Mouse (Mus musculus) lung, postnatal 0 days (tissue): ENCODE results near the gene Efcab9. TPM values are rescaled to one million over a fixed set of nuclear protein-coding genes. Genes with fewer than 3 reads are reported as not detected.

Experiments
- ATAC-seq: fragments of 200-750 bp; cut with Nextera tagmentation; 2 replicates; pipeline ENCODE4 v1.8.0; 2017; ENCODE audit warnings: moderate library complexity
- DNase-seq: peaks from one replicate; pipeline ENCODE4 v3.0.0-alpha.2; 2016; ENCODE audit warnings: low spot score
- H3K27ac ChIP-seq: fragments of 300-500 bp; sonication (generic); 2 replicates; pipeline ENCODE4 v1.5.1; 2014; ENCODE audit warnings: antibody characterized with exemption, mild to moderate bottlenecking, low read length, mixed read lengths
- H3K27me3 ChIP-seq: fragments of 300-500 bp; sonication (generic); replicated peaks from 2 replicates; pipeline ENCODE4 v1.6.1; 2014; ENCODE audit warnings: low read length, mixed read lengths; ENCODE audit not compliant: insufficient read depth
- H3K36me3 ChIP-seq: fragments of 300-500 bp; sonication (generic); 2 replicates; pipeline ENCODE4 v1.6.1; 2014; ENCODE audit warnings: low read length, mixed read lengths; ENCODE audit not compliant: insufficient read depth
- H3K4me1 ChIP-seq: fragments of 300-500 bp; sonication (generic); 2 replicates; pipeline ENCODE4 v1.6.1; 2014; ENCODE audit warnings: antibody characterized with exemption, low read depth, low read length, mixed read lengths; ENCODE audit not compliant: insufficient read depth
- H3K4me2 ChIP-seq: fragments of 300-500 bp; sonication (generic); replicated peaks from 2 replicates; pipeline ENCODE4 v1.6.1; 2014; ENCODE audit warnings: low read depth, mild to moderate bottlenecking, low read length, moderate library complexity, mixed read lengths
- H3K4me3 ChIP-seq: fragments of 300-500 bp; sonication (generic); 2 replicates; pipeline ENCODE4 v1.5.1; 2014; ENCODE audit warnings: low read depth, low read length
- H3K9ac ChIP-seq: fragments of 300-500 bp; sonication (generic); replicated peaks from 2 replicates; pipeline ENCODE4 v1.6.1; 2014; ENCODE audit warnings: low read depth, mild to moderate bottlenecking
- H3K9me3 ChIP-seq: fragments of 300-500 bp; sonication (generic); 2 replicates; pipeline ENCODE4 v1.6.1; 2016; ENCODE audit warnings: low read length, mixed read lengths
- CTCF ChIP-seq: IDR thresholded peaks from 2 replicates; pipeline ENCODE4 v1.5.1; 2016; ENCODE audit warnings: antibody characterized with exemption, mild to moderate bottlenecking
- EP300 ChIP-seq: IDR thresholded peaks from 2 replicates; pipeline ENCODE4 v1.6.1; 2016; ENCODE audit warnings: antibody characterized with exemption, mild to moderate bottlenecking, control low read depth
- WGBS: fragments of 180-500 bp; shearing (Covaris S2); extraction: QIAGEN DNeasy Blood & Tissue Kit; methylation state at CpG from one replicate; pipeline ENCODE4 v1.1.7; 2014; 5-methylcytosine and 5-hydroxymethylcytosine counted together
- polyA plus RNA-seq: library from polyadenylated mRNA; unstranded; fragments of >200 nt; fragmentation: Nextera tagmentation; extraction: Ambion mirVana; gene quantifications from 2 replicates; pipeline ENCODE4 v1.2.1, GENCODE M21; 2015

Gene Efcab9
- polyA plus RNA-seq: 0.18 and 0.30 TPM in 2 replicates

DNA sequence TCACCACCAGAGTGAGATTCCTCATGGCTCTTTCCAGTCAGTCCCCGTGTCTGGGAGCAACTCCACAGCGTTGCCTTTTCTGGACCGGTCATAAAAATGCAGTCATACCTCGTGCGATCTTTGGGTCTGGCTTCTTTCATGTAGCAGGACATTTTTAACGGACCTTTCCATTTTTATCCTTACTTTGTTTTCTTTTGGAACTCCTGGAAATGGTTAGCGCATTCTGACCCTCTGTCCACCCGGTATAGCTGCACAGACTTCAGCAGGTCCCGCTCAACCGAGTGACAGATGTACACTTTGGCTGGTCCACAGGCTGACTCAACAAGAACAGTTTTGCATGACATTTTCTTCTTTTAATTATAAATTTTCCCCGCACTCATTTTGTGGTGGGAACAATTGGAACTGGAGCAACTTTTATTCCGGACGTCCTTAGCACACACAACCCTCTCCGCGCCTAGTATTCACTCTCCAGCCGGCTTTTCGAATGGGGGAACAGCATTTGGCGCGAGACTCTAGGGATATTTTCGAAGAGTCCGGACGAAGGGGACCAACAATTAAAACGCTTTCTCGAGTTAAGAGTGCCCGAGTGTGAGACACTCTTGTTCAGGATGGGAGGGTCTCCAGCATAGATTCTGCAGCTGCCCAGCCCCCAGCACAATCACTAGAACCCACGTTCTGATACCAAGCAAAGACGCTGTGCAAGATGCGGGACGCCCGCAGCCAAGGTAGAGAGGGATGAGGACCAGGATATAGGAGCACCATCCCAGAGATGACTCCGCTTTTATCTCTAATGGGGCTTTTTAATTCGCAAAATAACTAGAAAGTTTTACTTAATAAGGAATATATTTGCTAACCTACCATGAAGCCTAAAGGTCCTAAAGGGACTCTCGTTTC lies at the start of gene Efcab9:
TSS of gene Efcab9 (minus strand) at position 211 of the 894 bp plus-strand sequence.
- H3K27ac ChIP-seq: no peak within 1 kb of the TSS
- no peak for ATAC-seq

DNA sequence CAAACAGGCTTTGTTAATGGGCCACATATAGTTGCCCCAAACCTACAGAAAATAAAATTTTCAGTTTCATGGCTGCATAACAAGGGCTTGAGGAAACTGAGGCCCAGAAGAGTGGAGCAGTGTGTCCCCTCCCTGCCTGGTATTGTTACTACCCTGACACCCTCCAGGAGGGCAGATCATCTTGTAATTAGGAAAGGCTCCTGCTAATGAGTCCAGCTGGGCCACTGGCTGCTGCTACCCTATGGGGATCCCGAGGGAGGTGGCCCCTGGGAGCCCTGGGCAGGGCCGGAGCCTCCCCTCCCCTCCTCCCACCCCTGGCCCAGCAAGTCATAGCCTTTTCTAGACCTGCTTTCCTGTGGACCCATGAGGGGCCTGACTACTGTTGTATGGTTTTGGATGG lies 49.1 kb upstream of the Efcab9 start:
- H3K4me1 ChIP-seq: no peaks in the 10 kb centered on the region
- no peak overlapping the region for H3K4me3 ChIP-seq
- no peak for ATAC-seq
- no peak overlapping the region for H3K9ac ChIP-seq
- H3K9me3 ChIP-seq: no peaks in the 10 kb centered on the region
- no peaks in the 10 kb centered on the region for H3K36me3 ChIP-seq
- H3K4me2 ChIP-seq: no peak overlapping the region
- no peak for DNase-seq
- no peak overlapping the region for H3K27ac ChIP-seq
- no peak for TF ChIP-seq EP300
- 76% methylated on average over 2 of the region's 2 CpGs for WGBS
- no peaks in the 10 kb centered on the region for H3K27me3 ChIP-seq

More for the DNA sequence above, at the start of gene Efcab9:
- peak within 1 kb of the TSS; percentile 41; the same call in 1 of the 2 replicates for H3K9ac ChIP-seq
- H3K36me3 ChIP-seq: no peaks in the 10 kb centered on the region
- H3K4me1 ChIP-seq: peaks cover 6% of the 10 kb centered on the region; the same call in 1 of the 2 replicates
- H3K4me2 ChIP-seq: peak within 1 kb of the TSS; percentile 99
- WGBS: 4% methylated on average over 33 of the region's 33 CpGs
- no peak for DNase-seq
- peak within 1 kb of the TSS; percentile 60 for H3K4me3 ChIP-seq
- H3K9me3 ChIP-seq: no peaks in the 10 kb centered on the region
- no peaks in the 10 kb centered on the region for H3K27me3 ChIP-seq
- TF ChIP-seq CTCF (no peak), EP300 (no peak)

DNA sequence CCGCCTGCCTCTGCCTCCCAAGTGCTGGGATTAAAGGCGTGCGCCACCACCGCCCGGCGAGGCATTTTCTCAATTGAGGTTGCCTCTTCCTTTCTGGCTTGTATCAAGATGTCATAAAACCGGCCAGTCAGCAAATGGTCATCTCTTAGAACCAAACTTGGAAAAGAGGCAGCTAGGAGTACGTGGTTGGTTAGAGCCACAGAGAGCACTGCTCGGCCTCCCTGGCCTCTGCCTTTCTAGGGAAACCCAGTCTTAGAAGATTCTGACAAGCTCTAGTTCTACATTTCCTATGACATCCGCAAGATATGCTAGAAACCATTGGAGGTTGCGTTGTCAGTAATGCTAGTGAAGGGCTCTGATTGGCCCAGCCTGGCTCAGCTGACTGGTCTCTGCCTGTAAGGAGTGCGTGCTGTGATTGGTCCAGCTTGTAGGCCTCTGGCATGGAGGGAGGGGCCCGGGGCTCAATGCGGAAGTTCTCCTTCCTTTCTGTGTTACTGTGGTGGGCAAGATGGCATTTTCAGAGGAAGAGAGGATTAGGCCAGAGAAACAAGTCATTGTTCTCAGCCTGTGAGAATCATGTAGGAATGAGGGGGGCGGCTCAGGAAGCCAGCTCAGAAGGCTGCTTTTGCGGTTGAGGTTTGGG lies 48.5 kb upstream of the Efcab9 start:
- no peak for TF ChIP-seq EP300
- no peaks in the 10 kb centered on the region for H3K4me1 ChIP-seq
- no peaks in the 10 kb centered on the region for H3K9me3 ChIP-seq
- H3K27ac ChIP-seq: no peak overlapping the region
- H3K4me2 ChIP-seq: no peak overlapping the region
- WGBS: 83% methylated on average over 16 of the region's 16 CpGs
- H3K27me3 ChIP-seq: no peaks in the 10 kb centered on the region
- H3K9ac ChIP-seq: no peak overlapping the region
- H3K4me3 ChIP-seq: no peak overlapping the region
- H3K36me3 ChIP-seq: no peaks in the 10 kb centered on the region
- DNase-seq: peak; percentile 55
- ATAC-seq: peak; percentile 80

GRCm38 (mm10) chr11:32576760-32577050 lies 44.8 kb upstream of the Efcab9 start:
- Histone ChIP-seq H3K4me3 (no peak overlapping the region), H3K27me3 (no peaks in the 10 kb centered on the region), H3K36me3 (no peaks in the 10 kb centered on the region), H3K9me3 (no peaks in the 10 kb centered on the region), H3K9ac (no peak overlapping the region), H3K27ac (no peak overlapping the region), H3K4me2 (no peak overlapping the region), H3K4me1 (no peaks in the 10 kb centered on the region)
- ATAC-seq (no peak), DNase-seq (no peak)
- 39% methylated on average over 5 of the region's 5 CpGs for WGBS
- TF ChIP-seq CTCF (no peak), EP300 (no peak)

- TF ChIP-seq CTCF: no peak
- no peak for TF ChIP-seq EP300
- H3K4me1 ChIP-seq: no peaks in the 10 kb centered on the region
- no peaks in the 10 kb centered on the region for H3K9me3 ChIP-seq
- WGBS: 81% methylated on average over 6 of the region's 6 CpGs
- H3K36me3 ChIP-seq: no peaks in the 10 kb centered on the region
- H3K27ac ChIP-seq: no peak overlapping the region
- ATAC-seq (no peak), DNase-seq (no peak)
- no peak overlapping the region for H3K4me2 ChIP-seq
- H3K9ac ChIP-seq: no peak overlapping the region
- H3K27me3 ChIP-seq: no peaks in the 10 kb centered on the region
- H3K4me3 ChIP-seq: no peak overlapping the region
These were observed 44.3 kb upstream of the Efcab9 start for GRCm38 (mm10) chr11:32575964-32576759.

GRCm38 (mm10) chr11:32573669-32574068 lies 41.8 kb upstream of the Efcab9 start:
- H3K36me3 ChIP-seq: no peaks in the 10 kb centered on the region
- H3K9ac ChIP-seq: no peak overlapping the region
- ATAC-seq: no peak
- H3K27ac ChIP-seq: no peak overlapping the region
- no peaks in the 10 kb centered on the region for H3K4me1 ChIP-seq
- 79% methylated on average over 2 of the region's 2 CpGs for WGBS
- DNase-seq: no peak
- TF ChIP-seq CTCF (no peak), EP300 (no peak)
- no peak overlapping the region for H3K4me3 ChIP-seq
- no peaks in the 10 kb centered on the region for H3K9me3 ChIP-seq
- H3K27me3 ChIP-seq: no peaks in the 10 kb centered on the region
- no peak overlapping the region for H3K4me2 ChIP-seq
